Mouse (Mus musculus): ENCODE data around the gene Iyd.
"Not testable (repeated sequence)": the region's sequence is repeated elsewhere in the genome, so short reads cannot be mapped to it uniquely, and the experiment has no call there.

Iyd gene

GRCm38 (mm10) chr10:3540003-3540827 is at the start of gene Iyd:
Iyd (plus strand) TSS chr10:3540240.
- DNase-seq (ENCODE audit: low read depth, low spot score): no peak

- no peak for DNase-seq (ENCODE audit: low read depth, low spot score)
These were observed 43.2 kb upstream of the Iyd start for GRCm38 (mm10) chr10:3496791-3497190.

GRCm38 (mm10) chr10:3500846-3501245 is 39.2 kb upstream of the Iyd start:
- DNase-seq (ENCODE audit: low read depth, low spot score): not testable (repeated sequence)

GRCm38 (mm10) chr10:3507484-3508221 is 32.4 kb upstream of the Iyd start:
- no peak for DNase-seq (ENCODE audit: low read depth, low spot score)

GRCm38 (mm10) chr10:3508222-3508588 is 31.8 kb upstream of the Iyd start:
- no peak for DNase-seq (ENCODE audit: low read depth, low spot score)

- no peak for DNase-seq (ENCODE audit: low read depth, low spot score)
These were observed 31.3 kb upstream of the Iyd start for GRCm38 (mm10) chr10:3508746-3509145.

- no peak for DNase-seq (ENCODE audit: low read depth, low spot score)
These were observed 30.3 kb upstream of the Iyd start for GRCm38 (mm10) chr10:3509663-3510277.

GRCm38 (mm10) chr10:3510486-3510885 is 29.6 kb upstream of the Iyd start:
- DNase-seq (ENCODE audit: low read depth, low spot score): no peak

- no peak for DNase-seq (ENCODE audit: low read depth, low spot score)
These were observed 28.6 kb upstream of the Iyd start for GRCm38 (mm10) chr10:3511401-3511800.

GRCm38 (mm10) chr10:3512620-3513305 is 27.3 kb upstream of the Iyd start:
- DNase-seq (ENCODE audit: low read depth, low spot score): no peak

GRCm38 (mm10) chr10:3513947-3514346 is 26.1 kb upstream of the Iyd start:
- DNase-seq (ENCODE audit: low read depth, low spot score): no peak

- DNase-seq (ENCODE audit: low read depth, low spot score): no peak
These were observed 25.4 kb upstream of the Iyd start for GRCm38 (mm10) chr10:3514634-3515033.

- DNase-seq (ENCODE audit: low read depth, low spot score): peak; percentile 24
These were observed 23.6 kb upstream of the Iyd start for GRCm38 (mm10) chr10:3516442-3516841.

GRCm38 (mm10) chr10:3523044-3523793 is 16.8 kb upstream of the Iyd start:
- DNase-seq (ENCODE audit: low read depth, low spot score): no peak

GRCm38 (mm10) chr10:3524513-3524912 is 15.5 kb upstream of the Iyd start:
- DNase-seq (ENCODE audit: low read depth, low spot score): no peak

- no peak for DNase-seq (ENCODE audit: low read depth, low spot score)
These were observed 14.5 kb upstream of the Iyd start for GRCm38 (mm10) chr10:3525420-3526019.

- no peak for DNase-seq (ENCODE audit: low read depth, low spot score)
These were observed 10.2 kb upstream of the Iyd start for GRCm38 (mm10) chr10:3529807-3530206.

- DNase-seq (ENCODE audit: low read depth, low spot score): no peak
These were observed 9.4 kb upstream of the Iyd start for GRCm38 (mm10) chr10:3530661-3531060.

GRCm38 (mm10) chr10:3531375-3531774 is 8.7 kb upstream of the Iyd start:
- peak; percentile 18 for DNase-seq (ENCODE audit: low read depth, low spot score)

- DNase-seq (ENCODE audit: low read depth, low spot score): peak; percentile 21
These were observed 5.6 kb upstream of the Iyd start for GRCm38 (mm10) chr10:3534445-3534844.

- DNase-seq (ENCODE audit: low read depth, low spot score): no peak
These were observed 3.7 kb upstream of the Iyd start for GRCm38 (mm10) chr10:3536361-3536760.
